ENCODE assay signal across 8 mouse cellular contexts in the genomic region with DNA sequence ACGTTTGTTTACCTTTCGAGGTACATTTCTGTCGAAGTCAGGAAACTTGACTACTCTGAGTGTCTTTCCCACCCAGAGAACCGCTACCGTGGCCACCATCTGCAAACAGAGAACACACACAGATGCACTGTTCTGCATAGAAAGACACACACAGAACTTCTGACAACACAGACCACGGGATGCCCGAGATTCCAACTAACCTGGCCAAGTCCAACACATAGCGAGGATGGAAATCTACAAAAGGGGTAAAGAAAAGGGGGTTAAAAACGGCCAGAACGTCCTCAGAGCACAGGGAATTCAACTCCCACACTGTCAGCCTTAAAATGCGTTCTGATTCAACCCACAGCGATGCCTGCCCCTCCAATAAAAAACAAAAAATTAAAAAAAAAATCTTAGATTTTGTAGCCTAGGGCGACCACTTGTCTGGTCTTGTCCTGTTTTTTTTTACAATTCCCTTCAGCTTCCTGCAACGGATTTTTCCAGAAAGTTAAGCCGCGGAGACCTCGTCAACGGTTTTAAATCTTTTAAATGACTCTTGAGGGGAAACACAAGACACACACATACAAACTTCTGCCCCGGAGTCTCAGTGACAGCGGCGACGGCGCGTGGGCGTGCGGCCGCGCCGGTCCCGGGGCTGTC. TPM values are rescaled to one million over a fixed set of nuclear protein-coding genes. Genes with fewer than 3 reads are reported as not detected.
A peak's percentile ranks its signal among the peaks of the same experiment; 100 is the strongest.
DNase-seq lines count a peak whose midpoint lies in the region; ATAC-seq and TF ChIP-seq lines count a peak whose summit lies in the region.

No protein-coding gene starts in this region.

- TF ChIP-seq POLR2A in testis, adult 2 months (IDR thresholded peaks at IDR 0.05; ENCODE audit: control insufficient read depth, low read depth, low read length), result no peak

- peak overlapping the region; percentile 91 for H3K27ac ChIP-seq in testis, adult 2 months (ENCODE audit: control insufficient read depth, insufficient read depth, low read depth, low read length)
- peak overlapping the region; percentile 98 for H3K27ac ChIP-seq in forebrain, embryonic 15.5 days (replicated peaks)

- H3K4me3 ChIP-seq in testis, adult 2 months (ENCODE audit: control insufficient read depth, low read depth, low read length), result peak overlapping the region; percentile 94
- peak overlapping the region; percentile 95 for H3K4me3 ChIP-seq in forebrain, embryonic 15.5 days

- 3% methylated on average over 30 of the region's 30 CpGs for WGBS in forebrain, embryonic 15.5 days

- peaks cover 2% of the 10 kb centered on the region; the same call in 1 of the 2 replicates for H3K36me3 ChIP-seq in testis, adult 2 months (ENCODE audit: control insufficient read depth, insufficient read depth, low read length)
- H3K36me3 ChIP-seq in forebrain, embryonic 15.5 days, result peaks cover 11% of the 10 kb centered on the region

- no peaks in the 10 kb centered on the region for H3K9me3 ChIP-seq in forebrain, embryonic 15.5 days

- TF ChIP-seq CTCF in testis, adult 2 months (IDR thresholded peaks at IDR 0.05; ENCODE audit: control insufficient read depth, insufficient read depth, insufficient replicate concordance, low read depth, low read length), result no peak

- peak; percentile 13 for DNase-seq in adrenal gland, postnatal 14 days
- DNase-seq in adrenal gland, adult 8-10 months, result no peak
- no peak for DNase-seq in testis, postnatal 10 days (ENCODE audit: low spot score)
- DNase-seq in kidney, postnatal 14 days, result peak; percentile 12
- peak; percentile 40 for DNase-seq in neural tube, embryonic 10.5 days (ENCODE audit: extremely low spot score, low spot score)
- DNase-seq in urinary bladder, postnatal 36 days (ENCODE audit: low spot score in 2 of 2), result no peak

- peaks cover 8% of the 10 kb centered on the region for H3K4me1 ChIP-seq in testis, adult 2 months (ENCODE audit: control insufficient read depth, insufficient read depth, low read length)
- peaks cover 16% of the 10 kb centered on the region for H3K4me1 ChIP-seq in forebrain, embryonic 15.5 days

- H3K27me3 ChIP-seq in testis, adult 2 months (ENCODE audit: control insufficient read depth, insufficient read depth, low read length), result no peaks in the 10 kb centered on the region
- H3K27me3 ChIP-seq in forebrain, embryonic 15.5 days, result no peaks in the 10 kb centered on the region

- ATAC-seq in forebrain, embryonic 15.5 days (replicated peaks), result no peak

- H3K9ac ChIP-seq in forebrain, embryonic 15.5 days (replicated peaks), result peak overlapping the region; percentile 98

- peak overlapping the region; percentile 83 for H3K4me2 ChIP-seq in forebrain, embryonic 15.5 days (replicated peaks)

RNA-seq across cellular contexts. Expression of a gene that starts 1.0 kb away (rescaled TPM):
- 13.1 and 17.0 TPM in 2 replicates for total RNA-seq in adrenal gland, postnatal 14 days (2021)
- total RNA-seq in adrenal gland, adult 8-10 months (2022), result 10 to 100 TPM; 16.6 to 25.4 (median 20.8) TPM
- polyA plus RNA-seq in testis, adult 2 months (2012; rRNA removed), result 3.4 and 5.5 TPM in 2 replicates
- polyA plus RNA-seq in forebrain, embryonic 15.5 days (2015; fragmentation: Nextera tagmentation; extraction: Ambion mirVana), result 4.4 and 5.0 TPM in 2 replicates

Comparison
In these comparisons a context has a peak if more than half of its experiments do, and no peak if none do; other contexts are left out.
1. DNase-seq: peak in adrenal gland, postnatal 14 days (single experiment), kidney, postnatal 14 days (single experiment) and neural tube, embryonic 10.5 days (single experiment); none in adrenal gland, adult 8-10 months (single experiment), testis, postnatal 10 days (single experiment) and urinary bladder, postnatal 36 days (0 of 2).